ENCODE assay signal across 31 mouse cellular contexts in the genomic region with DNA sequence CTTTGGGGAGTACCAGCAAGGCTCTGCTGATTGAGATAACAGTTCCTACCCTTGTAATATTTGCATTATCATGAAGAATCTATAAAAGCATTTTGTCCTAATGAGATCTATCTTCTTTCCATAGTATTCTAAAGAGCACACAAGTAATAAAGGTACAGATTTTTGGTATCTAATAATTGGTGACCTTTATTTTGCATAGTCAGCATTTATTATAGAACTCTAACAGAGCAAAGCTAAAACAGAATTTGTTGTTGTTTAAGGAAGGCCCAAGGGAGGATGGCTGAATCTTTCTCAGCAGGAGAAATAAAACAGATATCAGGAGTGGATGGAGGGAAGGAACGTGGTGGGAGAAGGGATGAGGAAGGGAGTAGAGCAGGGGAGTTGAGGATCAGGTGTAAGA.
"Had no signal": no experiment of that assay in that cellular context is flagged by ENCODE, and none has a peak within 500 bp of the region (broad histone marks: within the 10 kb centered on the region; RNA-seq: fewer than 3 reads in every experiment).

No protein-coding gene starts in this region.

- H3K27ac ChIP-seq: heart, embryonic 13.5 days; heart, embryonic 15.5 days; hindbrain, embryonic 10.5 days; hindbrain, embryonic 12.5 days; hindbrain, embryonic 13.5 days; hindbrain, embryonic 14.5 days; hindbrain, embryonic 15.5 days; hindbrain, postnatal 0 days; intestine, embryonic 15.5 days; kidney, embryonic 15.5 days; kidney, postnatal 0 days; layer of hippocampus, adult 2 months; left cerebral cortex, adult 2 months had no signal

- H3K27me3 ChIP-seq: heart, embryonic 12.5 days; heart, embryonic 13.5 days; heart, embryonic 15.5 days; hindbrain, embryonic 12.5 days; hindbrain, embryonic 13.5 days; hindbrain, embryonic 15.5 days; intestine, embryonic 15.5 days; kidney, embryonic 15.5 days had no signal

- H3K36me3 ChIP-seq: heart, embryonic 12.5 days; heart, embryonic 13.5 days; heart, embryonic 15.5 days; hindbrain, embryonic 10.5 days; hindbrain, embryonic 12.5 days; hindbrain, embryonic 13.5 days; hindbrain, embryonic 15.5 days; intestine, embryonic 15.5 days; kidney, embryonic 15.5 days had no signal

- H3K4me3 ChIP-seq: heart, embryonic 12.5 days; heart, embryonic 13.5 days; heart, embryonic 15.5 days; hindbrain, embryonic 10.5 days; hindbrain, embryonic 12.5 days; hindbrain, embryonic 13.5 days; hindbrain, embryonic 15.5 days; intestine, embryonic 15.5 days; kidney, embryonic 15.5 days; layer of hippocampus, adult 2 months; left cerebral cortex, adult 2 months had no signal

- H3K4me1 ChIP-seq: heart, embryonic 12.5 days; heart, embryonic 13.5 days; heart, embryonic 15.5 days; hindbrain, embryonic 10.5 days; hindbrain, embryonic 12.5 days; hindbrain, embryonic 13.5 days; hindbrain, embryonic 15.5 days; intestine, embryonic 15.5 days; kidney, embryonic 15.5 days had no signal

- H3K9ac ChIP-seq: heart, embryonic 12.5 days; heart, embryonic 13.5 days; heart, embryonic 15.5 days; hindbrain, embryonic 12.5 days; hindbrain, embryonic 13.5 days; hindbrain, embryonic 14.5 days; hindbrain, embryonic 15.5 days; intestine, embryonic 15.5 days; kidney, embryonic 15.5 days had no signal

- H3K9me3 ChIP-seq: heart, embryonic 12.5 days; heart, embryonic 13.5 days; heart, embryonic 15.5 days; hindbrain, embryonic 10.5 days; hindbrain, embryonic 12.5 days; hindbrain, embryonic 13.5 days; hindbrain, embryonic 15.5 days; intestine, embryonic 15.5 days; kidney, embryonic 15.5 days had no signal

- H3K4me2 ChIP-seq: heart, embryonic 11.5 days; heart, embryonic 12.5 days; heart, embryonic 13.5 days; heart, embryonic 15.5 days; hindbrain, embryonic 12.5 days; hindbrain, embryonic 13.5 days; hindbrain, embryonic 14.5 days; hindbrain, embryonic 15.5 days; intestine, embryonic 15.5 days; kidney, embryonic 15.5 days had no signal

- DNase-seq: heart, postnatal 10 days; heart, postnatal 14 days; heart, postnatal 36 days; heart, postnatal 4 days; kidney, adult 11 months; kidney, adult 18-20 months; kidney, adult 2 months; kidney, adult 8-10 months; kidney, adult 9 months; kidney, postnatal 10 days; kidney, postnatal 14 days; kidney, postnatal 25 days; kidney, postnatal 36 days; kidney, postnatal 4 days; layer of hippocampus, adult 9-11 months; layer of hippocampus, postnatal 36 days had no signal
